ENCODE assay signal across 15 mouse cellular contexts in genomic region chr13:72301114-72301513, GRCm38 (mm10).
DNase-seq lines count a peak whose midpoint lies in the region; ATAC-seq and TF ChIP-seq lines count a peak whose summit lies in the region.
"Had no signal": no experiment of that assay in that cellular context is flagged by ENCODE, and none has a peak within 500 bp of the region (broad histone marks: within the 10 kb centered on the region; RNA-seq: fewer than 3 reads in every experiment).

No protein-coding gene starts in this region.

- DNase-seq in heart, adult 8-10 months (ENCODE audit: low spot score), result no peak
- peak; percentile 12 to 22 for DNase-seq in lung, adult 18-20 months
- DNase-seq in lung, postnatal 10 days, result no peak
- DNase-seq in lung, postnatal 0 days (ENCODE audit: low spot score), result peak; percentile 57
- no peak for DNase-seq in right cerebral cortex, postnatal 10 days (ENCODE audit: low spot score in 2 of 2)
- DNase-seq: cerebellum, adult 11-12 months; heart, adult 2 months had no signal

- H3K4me1 ChIP-seq in heart, embryonic 15.5 days (replicated peaks), result 0 out of 2 replicates have a peak, but pooled peaks cover 2% of the 10 kb centered on the region
- peaks cover 15% of the 10 kb centered on the region; the same call in 1 of the 2 replicates for H3K4me1 ChIP-seq in kidney, embryonic 15.5 days
- 0 out of 2 replicates have a peak, but pooled peaks cover 5% of the 10 kb centered on the region for H3K4me1 ChIP-seq in lung, postnatal 0 days (ENCODE audit: insufficient read depth, low read depth, low read length)
- H3K4me1 ChIP-seq: embryonic facial prominence, embryonic 15.5 days had no signal

- H3K36me3 ChIP-seq in heart, embryonic 15.5 days, result no peaks in the 10 kb centered on the region
- no peaks in the 10 kb centered on the region for H3K36me3 ChIP-seq in kidney, embryonic 15.5 days
- H3K36me3 ChIP-seq in lung, postnatal 0 days (ENCODE audit: insufficient read depth, low read length), result no peaks in the 10 kb centered on the region
- H3K36me3 ChIP-seq: embryonic facial prominence, embryonic 15.5 days; forebrain, embryonic 12.5 days had no signal

- 58% methylated on average over 7 of the region's 7 CpGs for WGBS in heart, embryonic 15.5 days
- WGBS in kidney, embryonic 15.5 days, result 60% methylated on average over 7 of the region's 7 CpGs
- WGBS in lung, postnatal 0 days, result 42% methylated on average over 7 of the region's 7 CpGs

- ATAC-seq in heart, embryonic 15.5 days (replicated peaks; ENCODE audit: insufficient number of reproducible peaks, insufficient read depth, low FRiP score, low read depth), result no peak
- no peak for ATAC-seq in kidney, embryonic 15.5 days (replicated peaks; ENCODE audit: low FRiP score)
- ATAC-seq in lung, postnatal 0 days, result peak; percentile 37
- ATAC-seq in monocyte, adult 5-6 weeks (replicated peaks; ENCODE audit: insufficient number of reproducible peaks, low FRiP score, low TSS enrichment, poor library complexity, severe bottlenecking), result no peak
- ATAC-seq: Patski had no signal

- H3K9me3 ChIP-seq in heart, embryonic 15.5 days (replicated peaks), result no peaks in the 10 kb centered on the region
- no peaks in the 10 kb centered on the region for H3K9me3 ChIP-seq in kidney, embryonic 15.5 days (replicated peaks)
- H3K9me3 ChIP-seq in lung, postnatal 0 days (ENCODE audit: low read length), result no peaks in the 10 kb centered on the region
- H3K9me3 ChIP-seq: embryonic facial prominence, embryonic 15.5 days; forebrain, embryonic 12.5 days had no signal

- peak overlapping the region; percentile 33 for H3K4me2 ChIP-seq in heart, embryonic 15.5 days
- peak overlapping the region; percentile 34 for H3K4me2 ChIP-seq in kidney, embryonic 15.5 days
- peak overlapping the region; percentile 58 for H3K4me2 ChIP-seq in lung, postnatal 0 days (replicated peaks; ENCODE audit: low read depth, low read length)
- H3K4me2 ChIP-seq: embryonic facial prominence, embryonic 15.5 days had no signal

- H3K27ac ChIP-seq in heart, embryonic 15.5 days, result no peak overlapping the region
- H3K27ac ChIP-seq in kidney, embryonic 15.5 days, result no peak overlapping the region
- H3K27ac ChIP-seq in lung, postnatal 0 days (ENCODE audit: low read length), result no peak overlapping the region
- H3K27ac ChIP-seq: embryonic facial prominence, embryonic 15.5 days; forebrain, embryonic 12.5 days; heart, adult 2 months; layer of hippocampus, adult 2 months; liver, embryonic 14.5 days had no signal

- H3K27me3 ChIP-seq in heart, embryonic 15.5 days, result peaks cover 27% of the 10 kb centered on the region
- H3K27me3 ChIP-seq in kidney, embryonic 15.5 days, result peaks cover 39% of the 10 kb centered on the region
- no peaks in the 10 kb centered on the region for H3K27me3 ChIP-seq in lung, postnatal 0 days (replicated peaks; ENCODE audit: insufficient read depth, low read length)
- H3K27me3 ChIP-seq: Patski had no signal

- no peak for TF ChIP-seq CTCF in lung, postnatal 0 days (IDR thresholded peaks at IDR 0.05)

- no peak overlapping the region for H3K9ac ChIP-seq in heart, embryonic 15.5 days
- no peak overlapping the region for H3K9ac ChIP-seq in kidney, embryonic 15.5 days
- peak overlapping the region; percentile 26; the same call in 1 of the 2 replicates for H3K9ac ChIP-seq in lung, postnatal 0 days (replicated peaks; ENCODE audit: low read depth)
- H3K9ac ChIP-seq: embryonic facial prominence, embryonic 15.5 days; forebrain, embryonic 12.5 days; liver, embryonic 14.5 days had no signal

- no peak overlapping the region for H3K4me3 ChIP-seq in heart, embryonic 15.5 days
- H3K4me3 ChIP-seq in kidney, embryonic 15.5 days (replicated peaks), result no peak overlapping the region
- peak overlapping the region; percentile 34 for H3K4me3 ChIP-seq in lung, postnatal 0 days (ENCODE audit: low read depth, low read length)
- H3K4me3 ChIP-seq: embryonic facial prominence, embryonic 15.5 days; forebrain, embryonic 12.5 days; heart, adult 2 months; layer of hippocampus, adult 2 months had no signal

- no peak for TF ChIP-seq EP300 in lung, postnatal 0 days (IDR thresholded peaks at IDR 0.05)

Comparison
In these comparisons a context has a peak if more than half of its experiments do, and no peak if none do; other contexts are left out.
1. DNase-seq: peak in lung, adult 18-20 months (2 of 2) and lung, postnatal 0 days (single experiment); none in heart, adult 8-10 months (single experiment), lung, postnatal 10 days (single experiment) and right cerebral cortex, postnatal 10 days (0 of 2).
2. Peak in every context shown above with its lines, with median percentiles within 50 percentile points of each other: H3K4me2 ChIP-seq.